Mouse (Mus musculus): ENCODE measurements around the gene BC067074.

DNA sequence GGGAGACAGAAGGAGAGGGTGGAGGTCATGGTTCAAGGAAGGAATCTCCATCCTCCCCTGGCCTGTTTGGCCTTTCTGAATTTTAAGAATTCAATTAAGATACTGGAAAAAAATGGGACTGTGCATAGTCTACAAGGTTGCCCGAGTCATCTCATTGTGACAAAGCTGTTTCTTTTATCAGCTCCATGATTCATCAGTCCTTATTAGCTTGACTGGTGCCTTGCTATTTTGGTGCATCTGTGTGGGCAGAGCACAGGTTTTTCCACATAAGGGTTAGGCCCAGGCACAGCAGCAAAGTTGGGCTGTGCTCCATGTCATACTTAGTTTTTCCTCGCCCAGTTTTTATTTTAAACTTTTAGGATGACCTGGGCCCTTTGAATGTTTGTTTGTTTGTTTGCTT is 36.2 kb upstream of the BC067074 start:
- no peak for TF ChIP-seq EP300 (optimal IDR thresholded peaks at IDR 0.05)
- no peak for TF ChIP-seq CTCF (IDR thresholded peaks at IDR 0.05; ENCODE audit: low read depth)
